Mouse (Mus musculus): Measurements from ENCODE around the gene Rtl4.

Gene Rtl4

DNA sequence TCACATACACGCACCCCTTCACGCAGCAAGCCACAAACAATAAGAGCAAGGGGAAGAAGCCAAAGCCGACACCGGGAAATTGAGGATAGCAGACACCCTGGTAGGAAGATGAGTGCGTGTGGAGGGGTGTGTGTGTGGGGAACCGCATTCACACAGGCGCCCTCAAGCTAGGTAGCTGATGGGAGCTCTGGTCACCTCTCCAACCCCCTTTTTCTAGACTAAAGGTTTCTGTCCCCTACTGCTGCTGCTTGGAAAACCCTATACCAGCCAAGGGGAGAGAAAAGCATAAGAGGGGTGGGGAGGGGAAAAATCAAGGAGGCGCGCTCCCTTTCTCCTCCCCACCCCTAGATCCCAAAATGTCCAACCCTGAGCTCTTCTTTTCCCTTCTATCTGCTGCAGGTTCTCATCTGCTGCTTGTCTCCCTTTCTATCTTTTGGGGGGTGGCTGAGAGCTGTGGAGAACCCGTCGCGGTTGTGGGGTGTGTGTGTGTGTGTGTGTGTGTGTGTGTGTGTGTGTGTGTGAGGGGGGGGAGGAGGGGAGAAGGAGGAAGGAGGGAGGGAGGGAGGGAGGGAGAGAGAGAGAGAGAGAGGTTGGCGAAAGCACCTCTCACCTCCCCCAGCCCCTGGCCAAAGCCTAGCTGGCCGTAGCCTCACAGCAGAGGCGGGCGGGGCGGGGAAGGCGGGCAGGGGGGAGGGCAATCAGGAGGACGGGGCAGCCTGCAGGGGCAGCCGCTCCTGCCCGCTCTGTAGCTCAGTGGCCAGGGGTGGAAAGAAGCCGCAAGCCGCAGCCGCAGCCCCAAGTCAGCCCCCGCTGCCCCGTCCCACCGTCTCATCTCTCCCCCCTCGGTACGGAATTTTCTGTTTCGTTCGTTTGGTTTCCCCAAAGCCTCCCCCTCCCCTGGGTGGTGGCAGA, at the start of gene Rtl4:
Gene Rtl4, plus strand, starts transcription at position 701 of the 912 bp plus-strand sequence.
- in situ Hi-C loops (cut with MseI, MboI): no loop called here

- in situ Hi-C loops (cut with MseI, MboI): loop anchor here (5.0 to 25.0 kb wide), 2 partner anchors 232 to 242 kb away; no protein-coding TSS in a partner anchor
Observed at GRCm38 (mm10) chrX:144644756-144645155, 44.0 kb upstream of the Rtl4 start.

DNA sequence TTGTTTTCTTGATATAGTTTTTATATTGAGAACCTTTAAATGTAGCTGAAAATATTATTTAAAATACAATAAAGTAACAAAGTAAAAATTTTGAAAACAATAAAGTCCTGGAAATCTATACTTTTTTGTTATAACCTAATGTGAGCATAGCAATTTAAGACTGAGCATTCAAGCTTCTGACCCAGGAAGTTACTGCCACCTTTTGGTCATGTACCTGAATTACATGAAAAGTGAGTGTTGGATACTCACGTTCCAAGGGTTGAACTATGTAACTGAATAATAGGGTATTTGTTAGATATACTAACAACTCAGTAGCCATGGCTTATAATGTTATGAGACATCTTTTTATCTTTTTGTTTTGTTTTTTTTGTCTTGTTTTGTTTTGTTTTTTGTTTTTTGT, 43.3 kb upstream of the Rtl4 start:
- in situ Hi-C loops (cut with MseI, MboI): loop anchor here (5.0 to 25.0 kb wide), 2 partner anchors 233 to 243 kb away; no protein-coding TSS in a partner anchor

DNA sequence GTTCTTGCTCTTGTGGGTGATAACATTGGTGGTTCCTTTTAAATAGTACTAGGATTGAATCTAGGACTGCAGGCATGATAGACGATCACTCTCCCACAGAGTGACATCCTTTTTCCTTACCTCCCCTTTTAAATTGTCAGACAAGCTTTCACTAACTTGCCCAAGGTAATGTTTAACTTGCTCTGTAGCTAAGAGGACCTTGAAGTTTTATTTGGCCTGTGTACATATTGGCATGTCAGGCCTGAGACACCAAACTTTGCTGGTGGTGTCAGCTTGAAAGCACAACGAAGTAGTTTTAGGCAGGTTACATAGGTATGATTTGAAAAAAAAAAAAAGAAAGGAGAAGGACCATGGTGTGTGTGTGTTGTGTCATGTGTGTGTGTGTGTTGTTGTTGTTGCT, 36.5 kb upstream of the Rtl4 start:
- in situ Hi-C loops (cut with MseI, MboI): no loop called here

DNA sequence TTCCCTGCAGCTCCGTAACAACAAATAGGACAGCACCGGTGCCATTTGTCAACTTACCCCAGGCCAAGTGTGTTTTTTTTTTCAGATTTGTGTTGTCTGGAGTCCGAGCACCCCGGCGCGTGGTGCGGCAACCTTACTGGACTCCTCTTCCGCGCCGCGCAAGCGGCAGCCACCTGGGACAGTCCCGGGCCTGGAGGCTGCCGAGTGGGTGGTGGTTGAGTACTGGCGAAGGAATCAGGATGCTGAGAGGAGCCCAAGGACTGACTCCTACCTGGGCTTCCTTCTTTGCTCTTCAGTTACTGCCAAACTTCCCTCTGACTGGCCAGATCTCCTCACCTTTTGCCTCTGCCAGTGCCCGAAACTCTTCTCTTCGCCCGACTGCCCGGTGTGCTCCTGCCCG, 965 bp upstream of the Rtl4 start:
- in situ Hi-C loops (cut with MseI, MboI): no loop called here

GRCm38 (mm10) chrX:144688142-144688206, 733 bp upstream of the Rtl4 start, which contains the start of gene Trpc5:
Trpc5 (minus strand) TSS chrX:144688180.
- in situ Hi-C loops (cut with MseI, MboI): no loop called here

- in situ Hi-C loops (cut with MseI, MboI): no loop called here
Observed at GRCm38 (mm10) chrX:144689119-144689858, 582 bp downstream of the Rtl4 start.

DNA sequence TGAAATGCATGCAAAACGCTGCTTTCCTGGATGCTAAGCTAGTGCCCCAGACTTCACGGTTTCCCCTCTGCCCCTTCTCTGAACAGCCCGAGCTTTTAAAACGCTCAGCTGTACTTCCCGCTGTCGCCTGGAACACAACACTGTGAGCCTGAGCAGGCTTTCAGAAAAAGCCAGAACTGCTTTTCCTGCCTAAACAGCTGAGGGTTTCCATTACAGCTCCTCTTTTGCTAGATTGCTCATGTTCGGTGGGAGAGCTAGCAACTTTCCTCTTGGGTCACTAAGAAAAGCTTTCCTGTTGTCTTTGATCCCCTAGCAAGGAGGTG, 1.1 kb downstream of the Rtl4 start:
- in situ Hi-C loops (cut with MseI, MboI): no loop called here

DNA sequence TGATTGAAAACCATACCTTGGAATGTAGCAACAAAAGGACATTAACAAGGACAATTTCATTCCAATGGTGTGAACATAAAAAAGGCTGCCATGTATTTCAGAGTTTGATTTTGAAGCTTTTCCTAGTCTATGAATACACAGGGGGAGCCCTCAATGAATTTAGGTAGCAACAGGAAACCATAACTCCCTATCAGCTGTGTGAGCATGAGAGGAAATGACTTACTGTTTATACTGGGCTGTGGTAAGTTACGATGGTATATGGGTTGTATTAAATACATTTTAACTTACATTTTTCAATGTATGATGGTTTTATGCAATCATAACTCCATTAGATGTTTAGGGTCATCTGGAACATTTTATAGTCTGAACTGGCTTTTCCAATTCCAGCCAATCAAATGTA, 27.6 kb downstream of the Rtl4 start:
- in situ Hi-C loops (cut with MseI, MboI): no loop called here

GRCm38 (mm10) chrX:144747528-144748049, 58.9 kb downstream of the Rtl4 start:
- in situ Hi-C loops (cut with MseI, MboI): no loop called here

- in situ Hi-C loops (cut with MseI, MboI): no loop called here
Observed at GRCm38 (mm10) chrX:144986980-144987379, 298.3 kb downstream of the Rtl4 start.

GRCm38 (mm10) chrX:145065484-145065913, 376.8 kb downstream of the Rtl4 start:
- in situ Hi-C loops (cut with MseI, MboI): no loop called here

GRCm38 (mm10) chrX:145089802-145090201, 401.1 kb downstream of the Rtl4 start:
- in situ Hi-C loops (cut with MseI, MboI): no loop called here

DNA sequence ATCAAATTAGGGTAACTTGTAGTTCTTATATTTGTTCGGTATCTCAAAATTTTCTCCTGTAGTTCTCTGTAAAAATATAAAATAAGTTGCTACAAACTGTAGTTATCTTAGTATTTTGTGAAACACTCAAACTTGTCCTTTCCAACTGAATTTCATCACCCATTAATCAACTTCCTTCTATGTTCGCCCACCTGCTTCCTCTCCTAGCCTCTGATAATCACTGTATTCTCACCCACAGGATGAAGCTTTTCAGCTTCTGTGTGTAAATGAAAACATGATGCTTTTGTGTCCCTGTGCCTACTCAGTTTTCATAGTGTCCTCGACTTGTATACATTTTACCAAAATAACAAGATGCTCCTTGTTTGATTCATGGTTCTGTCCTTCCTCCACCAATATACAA, 401.7 kb downstream of the Rtl4 start:
- in situ Hi-C loops (cut with MseI, MboI): no loop called here

DNA sequence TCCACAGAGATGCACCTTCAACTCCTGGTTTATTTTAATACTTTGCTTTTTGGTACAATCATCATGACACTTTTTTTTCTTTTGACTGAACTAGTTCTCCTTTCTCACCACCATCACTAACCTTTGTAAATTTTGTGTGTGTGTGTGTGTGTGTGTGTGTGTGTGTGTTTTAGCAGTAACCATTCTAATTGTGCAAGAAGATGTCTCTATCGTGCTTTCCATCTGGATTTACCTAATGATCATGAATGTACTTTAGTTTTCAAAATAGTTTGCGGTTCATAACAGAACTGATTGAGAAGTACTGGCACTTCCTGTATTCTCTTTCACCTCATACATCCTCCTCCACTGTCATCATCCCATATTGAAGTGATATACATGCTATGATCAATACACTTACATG, 402.3 kb downstream of the Rtl4 start:
- in situ Hi-C loops (cut with MseI, MboI): no loop called here
